Mouse (Mus musculus) hindbrain, embryonic 12.5 days (tissue): ENCODE results near the gene Magi1. TPM values are rescaled to one million over a fixed set of nuclear protein-coding genes. Genes with fewer than 3 reads are reported as not detected.
A peak's percentile ranks its signal among the peaks of the same experiment; 100 is the strongest.

Source experiments
- ATAC-seq: fragments of 200-750 bp; cut with Nextera tagmentation; 2 replicates; pipeline ENCODE4 v1.8.0; 2017; ENCODE audit warnings: moderate TSS enrichment; ENCODE audit not compliant: low FRiP score
- H3K27ac ChIP-seq: fragments of 300-500 bp; sonication (generic); 2 replicates; pipeline ENCODE4 v1.5.1; 2016; ENCODE audit warnings: mild to moderate bottlenecking
- H3K27me3 ChIP-seq: fragments of 300-500 bp; sonication (generic); 2 replicates; pipeline ENCODE4 v1.6.1; 2016; ENCODE audit warnings: mild to moderate bottlenecking
- H3K36me3 ChIP-seq: fragments of 300-500 bp; sonication (generic); 2 replicates; pipeline ENCODE4 v1.6.1; 2016; ENCODE audit warnings: mild to moderate bottlenecking
- H3K4me1 ChIP-seq: fragments of 300-500 bp; sonication (generic); 2 replicates; pipeline ENCODE4 v1.6.1; 2016
- H3K4me2 ChIP-seq: fragments of 300-500 bp; sonication (generic); replicated peaks from 2 replicates; pipeline ENCODE4 v1.6.1; 2016; ENCODE audit warnings: mild to moderate bottlenecking
- H3K4me3 ChIP-seq: fragments of 300-500 bp; sonication (generic); 2 replicates; pipeline ENCODE4 v1.5.1; 2016; ENCODE audit warnings: mild to moderate bottlenecking
- H3K9ac ChIP-seq: fragments of 300-500 bp; sonication (generic); 2 replicates; pipeline ENCODE4 v1.6.1; 2016; ENCODE audit warnings: mild to moderate bottlenecking, moderate library complexity
- H3K9me3 ChIP-seq: fragments of 300-500 bp; sonication (generic); replicated peaks from 2 replicates; pipeline ENCODE4 v1.6.1; 2016; ENCODE audit warnings: mild to moderate bottlenecking
- WGBS: fragments of 180-500 bp; shearing (Covaris S2); methylation state at CpG from one replicate; pipeline ENCODE4 v1.1.7; 2016; 5-methylcytosine and 5-hydroxymethylcytosine counted together
- polyA plus RNA-seq: library from polyadenylated mRNA; unstranded; fragments of >200 nt; fragmentation: Nextera tagmentation; extraction: Ambion mirVana; gene quantifications from 2 replicates; pipeline ENCODE4 v1.2.1, GENCODE M21; 2016

Magi1 gene
- polyA plus RNA-seq, 1 experiment from 2014 or later = 35.9 TPM

DNA sequence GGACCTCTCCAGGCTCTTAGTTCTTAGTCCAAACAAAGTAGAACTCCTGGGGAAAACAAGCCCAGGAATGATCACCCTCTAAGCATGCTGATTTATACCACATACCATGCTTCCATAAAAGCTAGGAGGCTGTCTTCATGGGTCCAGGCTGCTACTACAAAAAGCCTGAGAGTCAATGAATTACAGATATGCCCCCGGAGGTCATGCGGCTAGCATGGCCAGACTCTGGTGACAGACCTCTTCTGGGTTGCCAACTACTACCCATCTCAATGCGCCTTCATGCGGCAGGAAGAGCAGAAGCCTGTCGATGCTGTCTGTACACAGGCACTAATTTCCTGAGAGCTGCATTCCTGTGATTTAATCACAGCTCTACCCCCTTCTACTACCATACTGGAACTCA is 92.9 kb downstream of the Magi1 start:
- Histone ChIP-seq H3K27me3 (no peaks in the 10 kb centered on the region), H3K36me3 (no peaks in the 10 kb centered on the region), H3K9ac (no peak overlapping the region), H3K4me3 (no peak overlapping the region), H3K27ac (no peak overlapping the region), H3K9me3 (no peaks in the 10 kb centered on the region), H3K4me1 (no peaks in the 10 kb centered on the region; the same call in 1 of the 2 replicates), H3K4me2 (no peak overlapping the region)
- no peak for ATAC-seq
- 91% methylated on average over 5 of the region's 5 CpGs for WGBS

DNA sequence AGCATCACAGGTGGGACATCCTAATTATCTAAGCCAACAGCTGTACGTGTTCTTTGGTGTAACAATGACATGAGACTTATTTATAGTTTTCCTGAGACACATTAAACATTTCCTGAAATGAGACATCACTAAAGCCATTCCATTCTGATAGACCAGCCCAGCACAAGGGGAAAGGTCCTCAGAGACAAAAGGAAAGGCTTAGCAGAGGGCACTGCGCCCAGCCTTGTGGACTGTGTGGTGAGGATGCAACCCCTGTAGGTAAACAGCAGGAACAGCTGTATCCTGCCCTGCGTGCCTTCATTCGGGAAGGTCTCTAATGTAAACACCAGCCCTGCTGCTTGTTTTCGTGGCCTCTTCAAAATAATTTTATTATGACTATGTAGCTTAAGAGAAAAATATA is 94.3 kb downstream of the Magi1 start:
- Histone ChIP-seq H3K4me2 (no peak overlapping the region), H3K27ac (no peak overlapping the region), H3K9me3 (no peaks in the 10 kb centered on the region), H3K27me3 (no peaks in the 10 kb centered on the region), H3K9ac (no peak overlapping the region), H3K36me3 (no peaks in the 10 kb centered on the region), H3K4me1 (peaks cover 1% of the 10 kb centered on the region; the same call in 1 of the 2 replicates), H3K4me3 (no peak overlapping the region)
- 71% methylated on average over 5 of the region's 5 CpGs for WGBS
- no peak for ATAC-seq

DNA sequence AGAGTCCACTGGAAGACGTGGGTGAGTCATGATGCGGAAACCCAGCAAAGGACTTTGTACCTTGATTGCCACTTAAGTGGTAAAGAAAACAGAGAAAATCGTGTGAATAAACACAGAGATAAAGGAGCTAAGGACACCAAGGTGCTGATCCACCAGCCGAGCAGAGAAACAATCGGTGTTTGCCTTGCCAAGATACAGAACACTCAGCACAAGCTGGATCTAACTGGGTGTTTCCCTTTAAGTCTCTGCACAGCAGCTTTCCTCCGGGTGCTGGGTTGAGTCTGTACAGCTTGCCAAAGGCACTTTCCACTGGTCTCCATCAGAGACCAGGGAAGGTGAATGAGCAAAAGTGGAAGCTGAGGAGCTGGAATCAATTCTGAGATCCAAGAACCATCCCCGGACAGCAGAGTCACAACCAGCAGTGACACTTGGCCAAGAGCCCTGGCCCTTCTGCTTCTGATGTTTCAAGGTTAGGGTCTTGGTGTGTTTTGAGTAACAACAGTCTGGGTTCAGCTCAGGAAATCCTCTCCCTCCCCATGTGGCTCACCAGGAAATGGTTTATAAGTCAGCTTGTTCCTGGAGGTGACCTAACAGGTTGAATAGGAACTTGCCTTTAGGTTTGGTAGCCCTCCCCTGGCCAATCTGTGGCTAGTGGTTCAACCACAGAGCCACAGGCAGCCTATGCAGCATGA is 96.9 kb downstream of the Magi1 start:
- 71% methylated on average over 7 of the region's 7 CpGs for WGBS
- H3K27me3 ChIP-seq = no peaks in the 10 kb centered on the region
- H3K27ac ChIP-seq = no peak overlapping the region
- no peaks in the 10 kb centered on the region for H3K9me3 ChIP-seq
- no peaks in the 10 kb centered on the region for H3K36me3 ChIP-seq
- peaks cover 25% of the 10 kb centered on the region for H3K4me1 ChIP-seq
- H3K9ac ChIP-seq = no peak overlapping the region
- H3K4me2 ChIP-seq = no peak overlapping the region
- no peak for ATAC-seq
- H3K4me3 ChIP-seq = no peak overlapping the region

DNA sequence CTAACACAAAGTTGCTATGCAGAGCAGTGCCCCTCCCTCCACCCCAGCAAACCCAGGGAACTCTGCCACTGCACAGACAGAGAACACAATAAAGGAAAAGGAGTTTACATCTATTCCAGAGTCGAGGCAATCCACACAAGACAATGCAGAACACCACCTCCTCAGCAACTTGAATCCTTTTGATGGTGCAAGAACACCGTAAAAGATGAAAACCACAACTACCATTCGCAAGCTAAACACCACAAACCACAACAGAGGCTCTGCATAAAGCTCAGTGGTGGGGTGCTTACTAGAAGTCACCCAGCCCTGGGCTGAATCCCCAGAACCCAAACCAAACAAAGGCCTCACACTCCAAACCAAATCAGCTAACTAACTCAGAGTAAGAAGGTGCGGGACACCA is 99.4 kb downstream of the Magi1 start:
- WGBS = 77% methylated on average over 4 of the region's 4 CpGs
- H3K27me3 ChIP-seq = no peaks in the 10 kb centered on the region
- no peak overlapping the region for H3K4me3 ChIP-seq
- no peaks in the 10 kb centered on the region for H3K36me3 ChIP-seq
- peaks cover 27% of the 10 kb centered on the region for H3K4me1 ChIP-seq
- H3K27ac ChIP-seq = 0 out of 2 replicates have a peak overlapping the region, but pooled peaks have one; percentile 25
- no peak for ATAC-seq
- H3K9ac ChIP-seq = no peak overlapping the region
- no peak overlapping the region for H3K4me2 ChIP-seq
- no peaks in the 10 kb centered on the region for H3K9me3 ChIP-seq

DNA sequence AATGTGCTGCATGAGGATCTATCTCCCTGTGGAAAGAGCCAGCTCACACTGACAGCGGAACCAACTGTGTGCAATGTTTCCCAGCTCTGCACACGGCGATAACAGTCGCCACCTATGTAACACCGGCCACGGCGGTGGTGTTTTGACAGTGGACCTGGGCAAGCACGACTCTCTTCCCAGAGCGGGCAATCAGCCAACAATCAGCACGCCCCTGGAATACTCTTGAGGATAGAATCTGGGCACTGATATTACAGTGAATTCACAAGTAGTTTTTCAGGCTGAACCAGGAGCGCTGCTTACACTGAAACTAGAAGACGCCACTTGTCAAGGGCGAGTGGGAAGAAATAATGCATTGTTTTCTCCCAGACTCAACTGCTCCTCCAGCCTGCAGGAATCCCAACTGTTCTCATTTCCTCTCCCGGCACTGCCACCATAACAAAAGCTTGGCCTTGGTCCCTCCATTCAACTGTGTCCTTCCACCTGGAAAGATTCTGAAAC is 100.3 kb downstream of the Magi1 start:
- H3K9ac ChIP-seq = no peak overlapping the region
- ATAC-seq = no peak
- no peak overlapping the region for H3K4me3 ChIP-seq
- H3K9me3 ChIP-seq = no peaks in the 10 kb centered on the region
- WGBS = 61% methylated on average over 14 of the region's 14 CpGs
- H3K4me2 ChIP-seq = no peak overlapping the region
- H3K36me3 ChIP-seq = no peaks in the 10 kb centered on the region
- no peaks in the 10 kb centered on the region for H3K27me3 ChIP-seq
- no peak overlapping the region for H3K27ac ChIP-seq
- peaks cover 27% of the 10 kb centered on the region for H3K4me1 ChIP-seq

DNA sequence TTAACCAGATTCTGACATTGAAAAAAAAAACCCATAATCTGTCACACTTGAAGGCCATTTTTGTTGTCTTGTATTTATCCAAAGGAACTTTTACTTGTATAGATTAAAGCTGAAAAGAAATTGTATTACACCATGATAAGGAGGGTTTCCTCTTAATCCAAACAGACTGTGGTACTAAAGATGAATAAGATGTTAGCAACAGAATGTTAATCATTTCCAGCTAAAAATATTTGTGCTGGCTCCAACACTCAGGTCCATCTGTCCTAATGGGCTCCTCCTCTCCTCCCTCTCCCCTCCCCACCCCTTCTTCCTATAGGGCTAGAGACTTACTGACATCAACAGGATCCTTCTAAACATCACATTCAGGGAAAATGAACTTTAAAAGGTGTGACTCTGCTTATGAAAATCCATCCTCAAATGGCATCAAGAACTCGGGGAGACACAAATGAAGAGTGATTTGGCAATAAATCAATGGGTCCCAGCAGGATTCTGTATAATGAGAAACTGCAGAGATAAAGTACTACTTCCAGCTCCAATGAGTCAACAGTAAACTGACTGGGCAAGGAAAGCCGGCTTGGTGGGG is 102.0 kb downstream of the Magi1 start:
- Histone ChIP-seq H3K4me2 (no peak overlapping the region), H3K9ac (no peak overlapping the region), H3K27ac (no peak overlapping the region), H3K4me3 (no peak overlapping the region), H3K9me3 (no peaks in the 10 kb centered on the region), H3K27me3 (no peaks in the 10 kb centered on the region), H3K4me1 (peaks cover 31% of the 10 kb centered on the region), H3K36me3 (no peaks in the 10 kb centered on the region)
- ATAC-seq = no peak
- 33% methylated on average over 2 of the region's 2 CpGs for WGBS

DNA sequence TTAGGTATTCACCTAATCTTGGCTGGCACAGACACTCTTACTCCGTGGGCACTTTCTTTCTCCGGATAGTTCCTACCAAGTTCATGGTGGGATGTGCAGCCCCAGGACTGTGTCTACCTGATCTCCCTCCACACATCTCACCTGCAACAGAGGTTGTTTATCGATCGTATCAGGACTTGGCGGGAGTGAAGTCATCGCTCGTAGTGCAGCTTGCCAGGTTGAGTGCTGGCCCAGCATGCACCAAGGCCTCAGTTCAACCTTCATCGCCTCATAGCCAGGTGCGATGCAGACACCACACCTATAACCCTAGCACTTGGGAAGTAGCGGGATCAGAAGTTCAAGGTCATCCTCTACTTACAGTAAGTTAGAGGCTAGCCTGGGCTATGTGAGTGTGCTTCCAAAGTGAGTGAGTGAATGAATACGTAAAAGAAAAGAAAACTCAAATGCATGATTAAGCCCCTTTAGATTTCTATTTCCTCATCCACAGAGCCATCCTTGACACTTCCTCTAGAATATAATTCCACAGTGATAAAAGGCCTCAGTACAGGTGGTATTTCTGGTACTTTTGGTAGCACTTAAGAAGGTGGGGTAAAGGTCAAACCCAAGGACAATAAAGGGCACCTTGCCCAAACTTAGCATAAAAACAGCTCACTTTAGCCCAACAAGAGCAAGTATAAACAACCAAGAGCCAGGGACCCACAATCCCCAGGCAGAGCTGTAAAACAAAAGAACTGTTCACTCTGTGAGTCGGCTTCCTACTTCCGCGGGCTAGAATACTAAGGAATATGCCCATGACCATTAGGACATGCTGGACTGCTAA is 103.2 kb downstream of the Magi1 start:
- no peaks in the 10 kb centered on the region for H3K27me3 ChIP-seq
- no peak overlapping the region for H3K4me3 ChIP-seq
- peaks cover 36% of the 10 kb centered on the region for H3K4me1 ChIP-seq
- no peaks in the 10 kb centered on the region for H3K36me3 ChIP-seq
- H3K27ac ChIP-seq = no peak overlapping the region
- ATAC-seq = no peak
- 89% methylated on average over 14 of the region's 14 CpGs for WGBS
- H3K4me2 ChIP-seq = no peak overlapping the region
- no peak overlapping the region for H3K9ac ChIP-seq
- H3K9me3 ChIP-seq = no peaks in the 10 kb centered on the region

DNA sequence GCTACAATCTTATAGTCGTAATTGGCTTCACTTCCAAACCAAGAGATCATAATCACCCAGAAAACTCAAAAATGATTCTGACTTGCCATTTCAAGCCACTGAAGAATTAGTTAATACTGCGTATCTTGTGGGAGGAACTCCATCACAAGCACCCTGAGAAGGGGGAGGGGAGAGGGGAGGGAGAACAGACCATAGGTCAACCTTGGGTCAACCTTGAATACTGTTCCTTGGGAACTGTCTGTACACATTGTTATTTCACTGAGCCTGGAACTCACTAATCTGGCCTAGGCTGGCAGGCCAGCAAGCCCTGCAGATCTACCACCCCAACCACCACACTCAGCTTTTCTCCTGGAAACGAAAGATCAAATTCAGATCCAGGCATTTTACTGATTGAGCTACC is 106.2 kb downstream of the Magi1 start:
- H3K27ac ChIP-seq = no peak overlapping the region
- no peak for ATAC-seq
- H3K9me3 ChIP-seq = no peaks in the 10 kb centered on the region

DNA sequence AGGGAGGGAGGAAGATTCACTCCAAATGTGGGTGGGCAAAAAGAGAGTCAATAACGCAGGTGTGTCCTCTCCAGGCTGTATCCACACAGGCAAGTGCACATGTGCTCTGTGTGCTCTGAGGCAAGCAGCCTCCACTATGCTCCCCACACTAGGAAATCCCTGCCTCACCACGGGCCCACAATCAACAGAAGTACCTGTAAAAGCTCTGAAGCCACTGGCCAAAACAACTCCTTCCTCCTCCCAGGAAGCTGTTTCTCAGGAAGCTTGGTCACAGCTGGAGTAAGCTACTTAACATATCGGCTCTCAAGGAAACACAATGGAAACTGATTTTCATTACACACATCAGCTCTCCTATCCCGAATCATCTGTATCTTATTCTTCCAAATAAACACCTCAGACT is 107.0 kb downstream of the Magi1 start:
- H3K4me2 ChIP-seq = no peak overlapping the region
- H3K27ac ChIP-seq = no peak overlapping the region
- no peaks in the 10 kb centered on the region for H3K9me3 ChIP-seq
- H3K27me3 ChIP-seq = no peaks in the 10 kb centered on the region
- 14% methylated on average over 4 of the region's 4 CpGs for WGBS
- no peak for ATAC-seq
- peaks cover 9% of the 10 kb centered on the region for H3K4me1 ChIP-seq
- no peaks in the 10 kb centered on the region for H3K36me3 ChIP-seq
- no peak overlapping the region for H3K9ac ChIP-seq
- no peak overlapping the region for H3K4me3 ChIP-seq

More for the DNA sequence above, 106.2 kb downstream of the Magi1 start:
- Histone ChIP-seq H3K27me3 (no peaks in the 10 kb centered on the region), H3K4me1 (peaks cover 18% of the 10 kb centered on the region), H3K9ac (no peak overlapping the region), H3K4me2 (no peak overlapping the region), H3K36me3 (no peaks in the 10 kb centered on the region), H3K4me3 (no peak overlapping the region)
- 57% methylated on average over 3 of the region's 3 CpGs for WGBS

DNA sequence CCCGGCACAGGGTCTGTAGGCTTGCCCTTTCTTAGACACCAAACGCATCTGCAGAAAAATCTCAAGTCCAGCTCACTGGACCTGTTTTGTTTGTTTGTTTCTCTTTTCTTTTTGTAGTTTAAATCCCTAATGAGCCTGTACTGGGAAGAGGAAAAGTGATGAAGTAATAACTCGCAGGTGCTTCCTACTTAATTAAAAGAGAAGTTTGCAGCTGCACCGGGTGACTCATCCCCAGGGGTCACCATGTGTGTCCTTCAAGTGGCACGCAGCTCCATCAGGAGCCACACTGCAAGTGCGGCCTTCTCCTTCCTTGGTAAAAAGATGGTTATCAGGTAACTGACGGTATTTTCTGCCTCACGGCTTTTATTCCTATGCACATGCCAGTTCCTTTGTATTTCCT is 112.5 kb downstream of the Magi1 start:
- H3K36me3 ChIP-seq = no peaks in the 10 kb centered on the region
- H3K4me1 ChIP-seq = no peaks in the 10 kb centered on the region
- no peaks in the 10 kb centered on the region for H3K9me3 ChIP-seq
- ATAC-seq = no peak
- H3K27ac ChIP-seq = no peak overlapping the region
- H3K4me3 ChIP-seq = no peak overlapping the region
- 72% methylated on average over 8 of the region's 8 CpGs for WGBS
- H3K9ac ChIP-seq = no peak overlapping the region
- H3K27me3 ChIP-seq = no peaks in the 10 kb centered on the region
- H3K4me2 ChIP-seq = no peak overlapping the region

DNA sequence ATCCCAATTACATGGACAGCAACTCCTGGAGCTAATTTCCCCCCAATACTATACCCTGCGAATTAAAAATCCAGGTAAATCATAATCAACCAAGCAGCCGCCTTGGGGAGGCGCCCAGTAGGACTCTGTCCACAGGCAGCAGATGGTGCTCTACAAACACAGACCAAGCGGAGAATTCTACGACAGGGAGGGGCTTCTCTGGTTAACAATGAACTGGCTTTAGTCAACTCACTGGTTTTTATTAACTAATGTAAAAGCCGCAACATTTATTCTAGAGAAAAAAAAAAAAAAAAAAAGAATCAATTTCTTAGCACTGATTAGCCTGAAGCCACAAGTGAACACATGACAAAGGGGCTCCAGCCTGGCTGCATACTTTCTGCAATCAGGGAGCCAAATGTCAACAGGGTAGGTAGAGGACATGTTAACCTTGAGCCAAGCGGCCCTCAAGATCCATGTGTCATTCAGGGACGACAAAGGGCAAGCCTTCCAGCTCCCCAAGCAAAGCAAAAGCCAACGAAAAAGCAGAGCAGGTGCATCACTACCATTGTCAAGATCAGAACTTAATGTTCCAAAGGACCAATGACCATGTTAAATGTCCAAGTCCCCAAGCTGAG is 114.0 kb downstream of the Magi1 start:
- 90% methylated on average over 9 of the region's 9 CpGs for WGBS

DNA sequence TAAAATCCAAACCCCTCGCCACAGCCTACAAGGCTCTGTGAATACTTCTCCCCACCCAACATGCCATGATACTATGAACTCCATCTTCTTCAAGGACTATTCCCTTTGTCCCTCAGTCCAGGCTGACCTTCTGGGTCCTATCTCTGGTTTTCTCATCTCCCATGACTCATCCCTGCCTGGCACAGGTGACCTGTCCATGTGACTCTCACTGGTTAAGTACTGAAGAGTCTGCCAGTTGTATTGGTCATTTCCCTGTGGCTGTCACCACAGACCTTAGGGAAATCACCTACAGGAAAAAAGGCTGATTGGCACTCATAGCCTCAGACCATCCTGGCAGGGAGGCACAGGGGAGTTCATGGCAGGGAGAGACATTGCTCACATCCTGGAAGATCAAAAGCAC is 117.8 kb downstream of the Magi1 start:
- H3K9ac ChIP-seq = no peak overlapping the region
- H3K9me3 ChIP-seq = no peaks in the 10 kb centered on the region
- no peaks in the 10 kb centered on the region for H3K27me3 ChIP-seq
- H3K4me3 ChIP-seq = no peak overlapping the region
- no peak overlapping the region for H3K4me2 ChIP-seq
- 88% methylated on average over 1 of the region's 1 CpGs for WGBS
- no peak overlapping the region for H3K27ac ChIP-seq
- peaks cover 30% of the 10 kb centered on the region for H3K4me1 ChIP-seq
- H3K36me3 ChIP-seq = no peaks in the 10 kb centered on the region
- no peak for ATAC-seq

More for the DNA sequence above, 114.0 kb downstream of the Magi1 start:
- no peaks in the 10 kb centered on the region for H3K36me3 ChIP-seq
- no peak overlapping the region for H3K9ac ChIP-seq
- no peaks in the 10 kb centered on the region for H3K9me3 ChIP-seq
- peaks cover 4% of the 10 kb centered on the region; the same call in 1 of the 2 replicates for H3K4me1 ChIP-seq
- ATAC-seq = no peak
- no peak overlapping the region for H3K4me2 ChIP-seq
- no peak overlapping the region for H3K27ac ChIP-seq
- H3K27me3 ChIP-seq = no peaks in the 10 kb centered on the region
- no peak overlapping the region for H3K4me3 ChIP-seq
